Comparison of ENCODE assay signal across 8 mouse cellular contexts in the genomic region with DNA sequence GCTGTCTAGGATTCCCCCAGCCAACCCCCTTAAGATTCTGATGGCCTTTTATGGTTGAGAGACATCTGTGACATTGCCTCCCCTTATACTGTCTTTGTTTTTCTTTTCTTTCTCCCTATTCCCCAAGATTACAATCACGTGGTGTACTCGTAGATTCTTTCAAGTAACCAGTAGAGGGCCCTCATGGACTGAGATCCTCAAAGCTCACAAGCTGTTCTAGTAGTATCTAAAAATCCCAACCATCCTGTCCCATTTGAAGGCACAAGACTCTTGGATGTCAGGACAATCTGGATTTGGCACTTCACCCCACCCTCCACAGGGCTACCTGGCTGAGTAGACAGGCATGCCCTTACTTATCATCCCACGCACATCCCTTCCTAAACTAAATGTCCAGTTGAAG. TPM values are rescaled to one million over a fixed set of nuclear protein-coding genes. Genes with fewer than 3 reads are reported as not detected.
DNase-seq lines count a peak whose midpoint lies in the region; ATAC-seq and TF ChIP-seq lines count a peak whose summit lies in the region.

No protein-coding gene starts in this region.

- H3K9me3 ChIP-seq in limb, embryonic 14.5 days (ENCODE audit: control insufficient read depth, low read length): no peaks in the 10 kb centered on the region
- no peaks in the 10 kb centered on the region for H3K9me3 ChIP-seq in limb, embryonic 10.5 days (replicated peaks)

- H3K27ac ChIP-seq in limb, embryonic 14.5 days (replicated peaks; ENCODE audit: low read depth, low read length): no peak overlapping the region
- H3K27ac ChIP-seq in limb, embryonic 10.5 days: no peak overlapping the region

- H3K4me2 ChIP-seq in limb, embryonic 14.5 days (replicated peaks; ENCODE audit: low read depth, low read length, severe bottlenecking): no peak overlapping the region

- TF ChIP-seq POLR2A in limb, embryonic 14.5 days (IDR thresholded peaks at IDR 0.05; ENCODE audit: borderline replicate concordance, extremely low read depth, insufficient read depth, insufficient read length): no peak

- H3K36me3 ChIP-seq in limb, embryonic 14.5 days (ENCODE audit: control insufficient read depth, insufficient read depth, low read length): no peaks in the 10 kb centered on the region
- H3K36me3 ChIP-seq in limb, embryonic 10.5 days: no peaks in the 10 kb centered on the region

- no peaks in the 10 kb centered on the region for H3K27me3 ChIP-seq in limb, embryonic 14.5 days (ENCODE audit: control insufficient read depth, insufficient read depth, low read length)
- H3K27me3 ChIP-seq in limb, embryonic 10.5 days (ENCODE audit: low read depth, poor library complexity, severe bottlenecking): no peaks in the 10 kb centered on the region

- H3K4me3 ChIP-seq in limb, embryonic 14.5 days (replicated peaks; ENCODE audit: low read length): no peak overlapping the region
- no peak overlapping the region for H3K4me3 ChIP-seq in limb, embryonic 10.5 days

- peak; percentile 35; the same call in 1 of the 2 replicates for ATAC-seq in limb, embryonic 14.5 days (ENCODE audit: low FRiP score, low read depth)

- peak; percentile 33 for DNase-seq in adrenal gland, postnatal 14 days
- DNase-seq in adrenal gland, postnatal 4 days (ENCODE audit: low spot score in 2 of 2): no peak
- DNase-seq in limb, embryonic 14.5 days (ENCODE audit: low spot score): peak; percentile 88
- DNase-seq in limb, embryonic 10.5 days (ENCODE audit: low spot score): no peak
- peak; percentile 25 for DNase-seq in c-Kit-positive CD71-positive TER-119-positive erythroid progenitor cells, embryonic 14.5 days (ENCODE audit: low spot score)
- DNase-seq in lung, postnatal 36 days: peak; percentile 60
- DNase-seq in spleen, postnatal 4 days (ENCODE audit: low spot score in 2 of 2): no peak
- no peak for DNase-seq in Muller cell, postnatal 12 days (ENCODE audit: inconsistent ontology term)

- no peak overlapping the region for H3K9ac ChIP-seq in limb, embryonic 14.5 days (ENCODE audit: low read depth, low read length, severe bottlenecking)

- 30% methylated on average over 3 of the region's 3 CpGs for WGBS in limb, embryonic 14.5 days
- 25% methylated on average over 3 of the region's 3 CpGs for WGBS in limb, embryonic 10.5 days

- peaks cover 4% of the 10 kb centered on the region; the same call in 1 of the 2 replicates for H3K4me1 ChIP-seq in limb, embryonic 14.5 days (ENCODE audit: control insufficient read depth, insufficient read depth, low read length)
- H3K4me1 ChIP-seq in limb, embryonic 10.5 days: peaks cover 8% of the 10 kb centered on the region

RNA-seq across cellular contexts. Expression of a gene that starts 8.2 kb away (rescaled TPM):
- total RNA-seq in adrenal gland, postnatal 14 days (2021): 24.8 and 26.3 TPM in 2 replicates
- total RNA-seq in adrenal gland, postnatal 4 days (2021): 10 to 100 TPM; 29.2 to 35.3 TPM
- 32.5 and 36.2 TPM in 2 replicates for polyA plus RNA-seq in limb, embryonic 14.5 days (2012; rRNA removed)
- polyA plus RNA-seq in limb, embryonic 14.5 days (2014; fragmentation: Nextera tagmentation; extraction: Ambion mirVana): 57.2 and 57.4 TPM in 2 replicates
- 100 and 110 TPM in 2 replicates for polyA plus RNA-seq in limb, embryonic 10.5 days (2016; fragmentation: Nextera tagmentation; extraction: Ambion mirVana)

RNA-seq across cellular contexts. Expression of a gene that starts 8.5 kb away (rescaled TPM):
- total RNA-seq in adrenal gland, postnatal 14 days (2021): 0.78 and 0.83 TPM in 2 replicates
- total RNA-seq in adrenal gland, postnatal 4 days (2021): 1 to 10 TPM; 1.9 TPM
- 0.50 and 0.59 TPM in 2 replicates for polyA plus RNA-seq in limb, embryonic 14.5 days (2012; rRNA removed)
- polyA plus RNA-seq in limb, embryonic 14.5 days (2014; fragmentation: Nextera tagmentation; extraction: Ambion mirVana): 0.22 and 0.74 TPM in 2 replicates
- polyA plus RNA-seq in limb, embryonic 10.5 days (2016; fragmentation: Nextera tagmentation; extraction: Ambion mirVana): 0.63 and 0.79 TPM in 2 replicates

Comparison
In these comparisons a context has a peak if more than half of its experiments do, and no peak if none do; other contexts are left out.
1. DNase-seq: peak in adrenal gland, postnatal 14 days (single experiment), limb, embryonic 14.5 days (single experiment), c-Kit-positive CD71-positive TER-119-positive erythroid progenitor cells, embryonic 14.5 days (single experiment) and lung, postnatal 36 days (single experiment); none in adrenal gland, postnatal 4 days (0 of 2), limb, embryonic 10.5 days (single experiment), spleen, postnatal 4 days (0 of 2) and Muller cell, postnatal 12 days (single experiment).